Mouse (Mus musculus) CD4-positive, CD25-positive, alpha-beta regulatory T cell, adult 4 months (primary cell): ENCODE data around the gene Btnl9. TPM values are rescaled to one million over a fixed set of nuclear protein-coding genes. Genes with fewer than 3 reads are reported as not detected.
"Not testable (repeated sequence)": the region's sequence is repeated elsewhere in the genome, so short reads cannot be mapped to it uniquely, and the experiment has no call there.

Experiments
- ATAC-seq: one replicate; pipeline ENCODE4 v1.8.0; 2017
- polyA plus RNA-seq, 2 experiments: library from polyadenylated mRNA; unstranded; fragments of 100-300 nt; shearing (Covaris generic); gene quantifications; one replicate each; pipeline ENCODE4 v1.2.1; 2017

Btnl9 gene
- under 1 TPM in 1 of 2 experiments, not detected in 1; 0.35 TPM for polyA plus RNA-seq

DNA sequence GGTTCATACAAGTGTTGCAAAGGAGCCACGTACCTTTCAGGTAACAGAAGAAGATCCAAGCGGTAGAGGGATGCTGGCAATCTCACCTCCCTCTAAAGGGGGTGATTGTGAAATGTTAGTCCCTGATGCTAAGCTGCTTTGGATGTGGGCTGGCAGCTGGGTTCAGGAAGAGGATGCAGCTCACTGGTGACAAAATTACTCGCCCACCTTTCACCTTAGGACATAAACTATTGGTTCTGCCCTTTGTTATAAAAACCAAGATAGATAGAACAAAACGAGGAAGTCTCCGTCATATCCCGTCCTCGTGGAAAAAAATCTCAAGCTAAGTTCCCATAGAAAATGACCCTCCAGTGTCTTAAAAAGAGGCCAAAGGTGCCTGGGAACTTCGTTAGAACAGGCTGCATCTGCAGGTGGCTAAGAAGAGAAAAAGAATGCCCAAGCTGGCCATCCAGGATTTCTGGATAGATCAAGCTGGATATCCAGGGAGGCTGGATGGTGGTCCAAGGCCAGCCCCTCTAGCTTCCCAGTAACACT is at the start of gene Btnl9:
TSS of gene Btnl9 (minus strand) at position 205 of the 534 bp plus-strand sequence.
- ATAC-seq = no peak

GRCm38 (mm10) chr11:49235459-49236207 is 48.7 kb upstream of the Btnl9 start:
- ATAC-seq = no peak

DNA sequence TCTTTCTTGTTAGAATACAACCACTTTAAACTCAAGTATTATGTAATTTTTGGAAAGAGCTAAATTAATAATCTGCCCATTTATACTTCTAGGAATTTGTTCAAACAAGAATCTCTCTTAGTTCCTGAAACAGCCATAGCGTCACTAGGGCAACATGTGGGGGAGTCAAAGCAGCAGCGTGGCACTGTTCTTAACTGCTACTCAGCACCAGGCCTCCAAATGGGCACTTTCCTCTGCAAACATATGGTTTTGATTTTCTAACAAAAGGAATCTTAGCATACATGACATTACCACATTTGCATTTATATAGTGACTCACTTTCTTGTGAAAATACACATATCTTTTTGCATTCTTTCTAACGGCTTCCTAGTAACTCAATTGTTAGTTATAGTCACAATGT is 45.8 kb upstream of the Btnl9 start:
- no peak for ATAC-seq

- ATAC-seq = no peak
Measured at GRCm38 (mm10) chr11:49224455-49224854, 37.5 kb upstream of the Btnl9 start.

DNA sequence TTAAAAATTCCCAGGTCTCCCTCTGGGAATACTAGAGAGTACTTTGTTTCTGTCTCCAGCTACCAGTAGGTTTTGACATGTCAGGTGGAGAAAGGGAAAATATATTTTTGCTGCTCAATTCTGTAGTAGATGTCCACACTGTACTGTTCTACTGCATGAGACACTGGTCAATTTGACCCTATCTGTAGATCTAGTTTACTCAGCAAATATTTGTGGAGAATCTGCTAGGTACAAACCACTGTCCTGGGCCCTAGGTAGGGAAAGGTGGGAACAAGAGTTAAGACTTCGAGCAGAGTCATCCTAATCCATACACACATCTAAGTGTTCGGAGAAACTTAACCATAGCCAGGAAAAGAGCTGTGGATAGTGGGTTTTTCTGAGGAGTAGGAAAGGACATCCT is 32.3 kb upstream of the Btnl9 start:
- ATAC-seq = no peak

GRCm38 (mm10) chr11:49213505-49213904 is 26.5 kb upstream of the Btnl9 start:
- no peak for ATAC-seq

DNA sequence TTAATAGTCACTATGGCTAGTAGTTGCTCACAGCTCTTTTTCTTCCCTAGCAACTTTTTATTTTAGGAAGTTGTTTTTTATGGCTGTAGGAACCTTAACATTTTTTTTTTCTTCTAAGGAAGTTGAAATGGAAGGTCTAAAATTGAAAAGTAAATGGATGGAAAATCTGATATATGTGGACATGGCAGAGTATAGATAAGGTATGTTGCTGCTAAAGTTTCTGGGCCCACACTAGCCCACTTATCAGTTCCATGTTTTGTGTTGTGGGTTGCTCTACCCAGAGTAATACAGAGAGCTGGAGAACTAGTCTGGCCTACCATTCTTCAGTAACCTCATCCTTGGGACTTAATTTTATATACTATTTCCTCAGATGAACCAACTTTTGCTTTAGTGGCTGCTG is 25.6 kb upstream of the Btnl9 start:
- ATAC-seq = no peak

DNA sequence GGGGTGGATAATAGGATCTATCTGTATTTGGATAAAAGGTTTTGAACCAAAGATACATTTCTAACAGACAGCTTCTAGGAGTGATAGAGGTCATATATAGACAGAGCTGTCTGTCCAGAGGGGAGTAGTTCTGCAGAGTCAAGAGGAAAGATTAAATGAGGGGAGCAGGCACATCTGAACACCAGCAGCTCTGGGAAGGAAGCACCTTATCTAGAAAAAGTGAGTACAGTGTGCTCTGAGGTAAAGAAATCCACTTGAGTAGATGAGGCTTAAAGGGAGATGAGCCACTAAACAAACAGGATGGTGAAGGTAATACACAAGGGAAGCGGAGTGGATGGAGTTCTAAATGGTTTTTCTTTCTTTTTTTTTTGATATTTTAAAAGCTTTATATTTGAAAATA is 20.5 kb upstream of the Btnl9 start:
- no peak for ATAC-seq

- ATAC-seq = no peak
Measured at GRCm38 (mm10) chr11:49205080-49205590, 18.2 kb upstream of the Btnl9 start.

GRCm38 (mm10) chr11:49203771-49204497 is 17.0 kb upstream of the Btnl9 start:
- ATAC-seq = peak; percentile 50

DNA sequence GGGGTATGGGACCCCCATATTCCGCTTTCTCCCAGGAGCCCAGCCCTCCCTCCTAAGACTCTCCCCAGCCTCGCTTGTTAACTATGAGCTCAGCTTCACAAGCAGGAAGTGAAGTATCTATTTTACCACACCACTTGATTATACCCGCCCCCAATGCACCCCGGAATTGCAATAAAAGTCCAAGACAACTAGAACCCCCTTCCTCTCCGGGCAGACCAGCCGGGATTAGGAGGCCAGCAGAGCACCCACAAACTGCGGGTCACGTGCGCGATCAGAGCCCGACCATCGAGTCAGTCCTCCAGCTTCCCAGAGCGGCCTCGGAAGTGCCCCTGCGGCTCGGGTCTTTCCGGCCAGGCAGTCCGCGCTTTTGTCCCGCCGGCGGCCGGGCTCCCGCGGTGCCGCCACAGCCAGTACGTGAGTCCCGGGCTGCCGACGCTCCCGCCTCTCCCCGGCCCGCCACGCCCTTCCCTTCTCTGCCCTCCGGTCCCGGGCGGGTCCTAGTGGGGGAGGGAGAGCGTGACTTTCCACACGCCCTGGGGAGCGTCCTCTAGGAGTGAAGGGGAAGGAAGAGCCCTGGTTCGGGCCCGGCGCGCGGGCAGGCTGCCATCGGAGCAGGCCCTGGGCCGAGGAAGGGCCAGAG is 16.3 kb upstream of the Btnl9 start, which contains the start of gene Zfp62:
TSS of gene Zfp62 (plus strand) at position 164 of the 640 bp plus-strand sequence.
- ATAC-seq = peak; percentile 65

- ATAC-seq = peak; percentile 50
Measured at GRCm38 (mm10) chr11:49202523-49203061, 15.6 kb upstream of the Btnl9 start.

DNA sequence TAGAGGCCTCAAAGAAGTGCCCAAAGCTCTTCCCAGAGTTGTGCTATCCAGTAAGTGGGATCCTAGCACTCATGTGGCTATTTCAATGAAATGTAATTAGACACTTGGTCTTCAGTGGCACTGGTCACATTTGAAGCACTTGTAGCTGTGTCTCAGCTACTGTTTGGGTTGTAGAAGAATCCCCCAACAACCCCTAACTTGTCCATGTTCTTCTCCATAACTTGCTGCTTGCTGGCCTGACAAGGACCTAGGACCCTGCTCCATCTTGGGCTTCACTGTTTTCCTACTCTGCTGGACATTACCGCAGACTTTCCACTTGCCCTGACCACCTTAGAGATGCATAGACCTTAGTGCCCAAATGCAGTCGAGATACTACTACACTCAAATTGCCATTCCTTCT is 15.1 kb upstream of the Btnl9 start:
- no peak for ATAC-seq

DNA sequence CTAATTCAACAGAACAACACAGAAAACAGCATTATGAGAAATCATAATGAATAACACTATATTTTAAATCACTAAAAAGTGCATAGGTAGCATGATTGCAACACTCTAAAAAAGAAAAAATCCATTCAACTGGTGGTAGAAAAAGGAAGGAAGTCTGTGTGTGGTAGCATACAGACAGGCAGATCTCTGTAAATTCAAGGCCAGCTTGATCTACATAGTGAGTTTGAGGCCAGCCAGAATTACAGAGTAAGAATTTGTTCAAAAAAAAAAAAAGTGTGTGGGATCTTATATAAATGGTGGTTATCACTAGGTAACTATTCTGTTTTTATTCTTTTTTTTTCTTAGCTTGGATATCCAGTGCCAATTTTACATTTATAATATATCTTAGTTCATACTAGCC is 14.2 kb upstream of the Btnl9 start:
- no peak for ATAC-seq

DNA sequence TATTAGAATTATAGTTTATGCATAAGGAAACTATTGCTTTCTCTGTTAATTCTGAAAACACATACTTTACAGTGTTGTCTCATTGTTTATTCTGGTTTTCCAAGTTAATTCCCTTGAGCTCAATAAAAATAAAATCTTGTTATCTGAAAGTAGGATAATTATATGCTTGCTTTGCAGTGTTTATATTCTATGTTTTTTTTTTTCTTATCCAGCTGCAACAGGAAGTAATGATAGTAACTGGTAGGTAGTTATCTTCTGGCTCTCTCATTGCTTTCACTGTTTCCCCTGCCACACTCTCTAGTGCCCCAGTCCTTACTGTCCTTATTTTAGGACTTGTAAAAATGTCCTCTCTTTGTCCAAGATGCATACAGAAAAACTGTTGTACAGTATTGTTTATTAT is 13.7 kb upstream of the Btnl9 start:
- no peak for ATAC-seq

DNA sequence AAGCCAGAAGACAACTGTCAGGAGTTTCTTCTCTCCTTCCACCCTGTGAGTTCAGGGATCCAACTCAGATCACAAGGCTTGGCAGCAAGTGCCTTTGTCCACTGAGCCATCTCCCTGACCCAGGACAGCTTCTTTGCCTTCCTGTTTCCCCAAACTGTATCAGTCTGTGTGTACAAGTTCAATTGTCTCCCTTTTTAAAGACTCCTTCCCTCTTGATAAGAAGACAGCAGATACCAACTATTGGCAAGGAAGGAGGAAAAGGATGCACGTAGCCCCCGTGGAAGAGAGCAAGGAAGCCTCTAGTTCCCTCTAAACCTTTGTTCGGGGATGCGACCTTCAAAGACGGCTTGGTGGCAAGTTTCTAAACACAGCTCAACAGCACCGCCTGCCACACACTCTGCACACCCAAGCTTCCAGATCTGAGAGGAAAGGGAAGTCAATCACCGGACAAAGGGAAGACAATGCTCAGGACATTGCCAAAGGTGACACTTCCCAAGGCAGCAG is 8.9 kb upstream of the Btnl9 start:
- no peak for ATAC-seq

- ATAC-seq = not testable (repeated sequence)
Measured at GRCm38 (mm10) chr11:49194771-49195170, 7.8 kb upstream of the Btnl9 start.

GRCm38 (mm10) chr11:49191083-49191482 is 4.1 kb upstream of the Btnl9 start:
- ATAC-seq = no peak

GRCm38 (mm10) chr11:49189737-49190136 is 2.8 kb upstream of the Btnl9 start:
- peak; percentile 73 for ATAC-seq

DNA sequence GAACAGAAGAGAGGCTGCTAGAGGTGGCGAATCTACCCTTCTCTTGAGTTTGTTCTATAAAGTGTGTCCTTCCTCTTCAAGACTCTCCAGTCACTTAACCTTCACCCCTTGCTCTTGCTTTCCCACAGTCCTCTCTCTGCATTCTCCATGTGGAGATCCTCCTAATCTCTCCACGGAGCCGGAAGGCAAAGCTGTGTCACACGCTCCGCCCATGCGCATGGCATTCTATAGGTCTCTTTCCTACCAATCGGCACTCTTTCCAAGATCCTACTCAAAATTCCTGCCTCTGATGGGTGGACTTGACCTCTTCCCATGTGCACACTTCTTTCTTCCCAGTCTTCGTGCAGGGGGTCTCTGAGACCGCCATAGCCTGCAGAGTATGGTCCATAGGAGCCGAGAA is 742 bp upstream of the Btnl9 start:
- no peak for ATAC-seq

DNA sequence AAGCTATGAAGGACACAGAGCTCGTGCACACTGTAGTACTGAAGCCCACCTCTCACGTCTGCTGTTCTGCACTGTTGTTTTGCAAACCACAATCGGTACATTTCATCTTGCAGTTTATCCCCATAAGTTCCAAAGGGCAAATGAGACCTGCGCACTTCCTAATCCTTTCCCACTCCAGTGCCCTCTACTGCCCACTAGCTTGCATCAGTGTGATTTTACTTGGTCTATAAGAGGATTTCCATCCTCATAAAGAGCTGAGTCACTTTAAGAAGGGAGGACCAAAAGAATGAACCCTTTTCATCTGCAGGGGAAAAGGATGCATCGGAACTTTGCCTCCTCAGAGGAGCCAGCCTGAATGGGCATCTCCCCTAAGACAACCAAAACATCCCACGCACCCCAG is 507 bp downstream of the Btnl9 start:
- ATAC-seq = no peak

DNA sequence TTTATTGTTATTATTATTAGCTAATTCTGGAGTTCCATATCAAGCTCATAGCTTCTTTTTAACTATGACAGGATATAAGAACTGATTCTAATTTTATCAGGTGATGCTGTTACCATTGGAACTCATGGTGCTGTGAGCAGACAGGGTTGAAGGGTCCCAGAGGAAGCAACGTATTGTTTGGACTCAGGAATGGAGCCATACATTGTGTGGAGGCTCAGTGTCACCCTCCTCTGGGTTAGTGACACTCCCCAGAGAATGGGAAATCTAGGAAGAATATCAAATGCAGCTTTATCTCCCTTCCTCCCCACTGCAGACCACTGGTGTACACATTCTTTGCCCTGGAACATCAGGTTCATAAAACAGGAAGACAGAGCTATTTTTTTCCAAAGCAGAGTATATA is 3.8 kb downstream of the Btnl9 start:
- no peak for ATAC-seq
